Mouse (Mus musculus): Measurements from ENCODE around the gene Slc44a1.

DNA sequence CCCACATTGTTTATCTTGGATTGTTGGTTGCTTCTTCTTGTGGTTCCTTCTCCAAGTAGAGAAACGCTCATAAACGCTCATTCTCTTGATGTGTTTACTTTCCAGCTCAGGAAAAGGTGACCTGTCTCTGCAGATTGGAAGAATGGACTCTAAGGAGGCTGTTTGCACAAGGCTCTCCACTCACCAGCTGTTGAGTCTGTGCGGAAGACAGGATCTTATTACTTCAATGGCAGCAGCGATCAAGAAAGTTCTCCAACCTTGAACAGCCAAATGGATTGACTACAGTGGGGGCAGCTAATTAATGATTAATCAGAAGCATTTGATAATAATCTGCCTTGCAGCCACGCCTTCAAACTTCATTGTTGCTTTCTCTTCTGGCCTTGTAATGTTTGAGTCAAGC is 181.3 kb downstream of the Slc44a1 start:
- no peak for TF ChIP-seq TAL1 (IDR thresholded peaks at IDR 0.05; ENCODE audit: low read length)
- TF ChIP-seq GATA1 (IDR thresholded peaks at IDR 0.05; ENCODE audit: low read length), result no peak
